Mouse (Mus musculus): ENCODE data around the gene Mkln1. TPM values are rescaled to one million over a fixed set of nuclear protein-coding genes. Genes with fewer than 3 reads are reported as not detected.

The Mkln1 gene
- polyA plus RNA-seq, 1 experiment from 2014 or later = 174 TPM

GRCm38 (mm10) chr6:31519001-31519471 is 120.5 kb downstream of the Mkln1 start:
- Histone ChIP-seq H3K27me3 (replicated peaks; ENCODE audit: control insufficient read depth, insufficient read depth, low read length) (no peaks in the 10 kb centered on the region), H3K4me3 (ENCODE audit: low read length) (no peak overlapping the region), H3K9ac (ENCODE audit: low read depth, low read length) (no peak overlapping the region), H3K4me2 (ENCODE audit: low read depth, low read length) (no peak overlapping the region), H3K36me3 (ENCODE audit: control insufficient read depth, insufficient read depth, low read length) (no peaks in the 10 kb centered on the region), H3K9me3 (ENCODE audit: control insufficient read depth, low read length) (no peaks in the 10 kb centered on the region), H3K4me1 (ENCODE audit: control insufficient read depth, insufficient read depth, low read length) (no peaks in the 10 kb centered on the region), H3K27ac (ENCODE audit: low read length) (no peak overlapping the region)
- peak; percentile 38; the same call in 1 of the 2 replicates for ATAC-seq
- WGBS = 65% methylated on average over 8 of the region's 8 CpGs

DNA sequence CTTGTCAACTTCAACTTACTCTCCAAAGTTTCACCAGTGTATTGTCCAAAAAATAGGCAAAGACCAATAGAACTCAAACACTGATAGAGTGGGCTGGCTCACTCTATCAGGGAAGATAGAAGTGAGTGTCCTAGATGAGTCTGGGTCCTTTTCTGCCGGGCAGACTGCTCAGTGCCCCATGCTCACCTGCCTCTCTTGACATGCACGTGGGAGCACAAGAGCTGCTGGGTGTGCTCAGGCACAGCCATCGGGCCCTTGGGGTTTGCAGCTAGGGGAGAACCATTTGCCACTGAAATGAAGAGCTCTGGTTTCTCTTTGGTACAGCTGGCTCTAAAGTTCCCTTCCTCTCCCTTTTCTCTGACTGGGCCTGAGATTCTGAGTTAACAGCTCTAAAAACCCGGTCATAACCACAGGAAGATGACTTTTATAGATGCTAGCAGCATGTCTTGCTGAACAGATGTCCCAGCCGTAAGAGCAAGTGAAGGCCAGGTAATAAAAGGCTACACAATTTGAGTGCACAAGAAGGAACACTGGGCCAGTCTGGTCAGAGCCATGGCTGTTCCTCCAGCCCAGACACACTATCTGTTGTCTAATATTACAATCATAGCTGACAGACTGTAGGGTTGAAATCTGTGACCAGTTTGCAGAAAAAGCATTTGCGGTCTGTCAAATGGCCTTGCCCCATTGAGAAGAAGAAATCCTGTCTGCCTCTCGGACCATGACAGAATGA is 122.1 kb downstream of the Mkln1 start:
- H3K36me3 ChIP-seq (ENCODE audit: control insufficient read depth, insufficient read depth, low read length) = peaks cover 4% of the 10 kb centered on the region; the same call in 1 of the 2 replicates
- no peak for ATAC-seq
- no peak overlapping the region for H3K9ac ChIP-seq (ENCODE audit: low read depth, low read length)
- H3K4me2 ChIP-seq (ENCODE audit: low read depth, low read length) = no peak overlapping the region
- H3K27ac ChIP-seq (ENCODE audit: low read length) = no peak overlapping the region
- 72% methylated on average over 7 of the region's 7 CpGs for WGBS
- H3K4me1 ChIP-seq (ENCODE audit: control insufficient read depth, insufficient read depth, low read length) = no peaks in the 10 kb centered on the region
- no peaks in the 10 kb centered on the region for H3K27me3 ChIP-seq (replicated peaks; ENCODE audit: control insufficient read depth, insufficient read depth, low read length)
- H3K4me3 ChIP-seq (ENCODE audit: low read length) = no peak overlapping the region
- no peaks in the 10 kb centered on the region for H3K9me3 ChIP-seq (ENCODE audit: control insufficient read depth, low read length)

- no peak overlapping the region for H3K27ac ChIP-seq (ENCODE audit: low read length)
- ATAC-seq = no peak
- H3K4me2 ChIP-seq (ENCODE audit: low read depth, low read length) = no peak overlapping the region
- no peaks in the 10 kb centered on the region for H3K4me1 ChIP-seq (ENCODE audit: control insufficient read depth, insufficient read depth, low read length)
- 87% methylated on average over 8 of the region's 8 CpGs for WGBS
- no peak overlapping the region for H3K4me3 ChIP-seq (ENCODE audit: low read length)
- H3K36me3 ChIP-seq (ENCODE audit: control insufficient read depth, insufficient read depth, low read length) = peaks cover 4% of the 10 kb centered on the region
- H3K27me3 ChIP-seq (replicated peaks; ENCODE audit: control insufficient read depth, insufficient read depth, low read length) = no peaks in the 10 kb centered on the region
- no peak overlapping the region for H3K9ac ChIP-seq (ENCODE audit: low read depth, low read length)
- no peaks in the 10 kb centered on the region for H3K9me3 ChIP-seq (ENCODE audit: control insufficient read depth, low read length)
Observed at GRCm38 (mm10) chr6:31521491-31522355, 123.2 kb downstream of the Mkln1 start.

DNA sequence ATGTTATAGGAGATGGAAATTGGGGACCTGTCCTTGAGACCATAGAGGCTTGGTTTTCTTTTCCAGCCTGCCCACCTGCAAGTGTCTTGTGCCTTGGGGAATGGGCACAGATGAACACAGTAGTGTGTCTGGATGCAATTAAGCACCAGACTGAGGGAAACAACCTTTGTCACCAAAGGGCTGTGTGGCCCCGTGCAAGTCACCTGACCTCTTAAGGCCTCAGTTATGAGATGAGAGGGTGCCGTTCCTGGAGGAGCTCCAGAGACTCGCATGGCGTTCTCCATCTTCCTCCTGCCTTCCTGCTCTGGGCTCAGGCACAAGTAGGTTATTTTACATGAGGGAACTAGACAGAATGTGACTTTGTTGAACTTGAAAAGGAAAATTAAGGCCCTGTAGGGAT is 123.9 kb downstream of the Mkln1 start:
- Histone ChIP-seq H3K4me3 (ENCODE audit: low read length) (no peak overlapping the region), H3K27me3 (replicated peaks; ENCODE audit: control insufficient read depth, insufficient read depth, low read length) (no peaks in the 10 kb centered on the region), H3K9me3 (ENCODE audit: control insufficient read depth, low read length) (no peaks in the 10 kb centered on the region), H3K27ac (ENCODE audit: low read length) (no peak overlapping the region), H3K9ac (ENCODE audit: low read depth, low read length) (no peak overlapping the region), H3K4me1 (ENCODE audit: control insufficient read depth, insufficient read depth, low read length) (0 out of 2 replicates have a peak, but pooled peaks cover 4% of the 10 kb centered on the region), H3K4me2 (ENCODE audit: low read depth, low read length) (no peak overlapping the region), H3K36me3 (ENCODE audit: control insufficient read depth, insufficient read depth, low read length) (peaks cover 4% of the 10 kb centered on the region)
- WGBS = 73% methylated on average over 4 of the region's 4 CpGs
- ATAC-seq = peak; percentile 58

GRCm38 (mm10) chr6:31523039-31523438 is 124.5 kb downstream of the Mkln1 start:
- Histone ChIP-seq H3K4me2 (ENCODE audit: low read depth, low read length) (no peak overlapping the region), H3K27me3 (replicated peaks; ENCODE audit: control insufficient read depth, insufficient read depth, low read length) (no peaks in the 10 kb centered on the region), H3K4me1 (ENCODE audit: control insufficient read depth, insufficient read depth, low read length) (0 out of 2 replicates have a peak, but pooled peaks cover 4% of the 10 kb centered on the region), H3K4me3 (ENCODE audit: low read length) (no peak overlapping the region), H3K9me3 (ENCODE audit: control insufficient read depth, low read length) (no peaks in the 10 kb centered on the region), H3K36me3 (ENCODE audit: control insufficient read depth, insufficient read depth, low read length) (peaks cover 4% of the 10 kb centered on the region), H3K27ac (ENCODE audit: low read length) (no peak overlapping the region), H3K9ac (ENCODE audit: low read depth, low read length) (no peak overlapping the region)
- 66% methylated on average over 5 of the region's 5 CpGs for WGBS
- no peak for ATAC-seq

DNA sequence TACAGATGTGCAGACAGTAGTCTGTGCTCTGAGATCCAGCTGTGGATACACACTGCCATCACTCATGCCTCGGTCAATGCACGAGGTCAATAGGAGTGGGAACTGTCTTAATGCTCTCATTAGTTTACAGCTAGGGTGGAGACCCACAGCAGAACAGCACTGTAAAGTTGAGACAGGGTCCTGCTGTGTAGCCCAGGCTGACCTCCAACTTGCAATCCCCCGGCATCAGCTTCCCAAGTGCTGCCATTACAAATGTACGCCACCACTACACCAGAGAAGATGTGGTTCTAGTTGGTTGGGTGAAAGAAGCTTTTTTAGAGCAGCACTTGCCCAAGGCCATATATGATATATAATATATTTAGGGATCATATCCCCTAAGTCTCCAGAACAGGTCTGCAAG is 125.1 kb downstream of the Mkln1 start:
- 80% methylated on average over 4 of the region's 4 CpGs for WGBS
- no peak overlapping the region for H3K4me3 ChIP-seq (ENCODE audit: low read length)
- no peaks in the 10 kb centered on the region for H3K9me3 ChIP-seq (ENCODE audit: control insufficient read depth, low read length)
- no peaks in the 10 kb centered on the region for H3K27me3 ChIP-seq (replicated peaks; ENCODE audit: control insufficient read depth, insufficient read depth, low read length)
- 0 out of 2 replicates have a peak, but pooled peaks cover 4% of the 10 kb centered on the region for H3K4me1 ChIP-seq (ENCODE audit: control insufficient read depth, insufficient read depth, low read length)
- ATAC-seq = no peak
- no peak overlapping the region for H3K4me2 ChIP-seq (ENCODE audit: low read depth, low read length)
- H3K9ac ChIP-seq (ENCODE audit: low read depth, low read length) = no peak overlapping the region
- no peak overlapping the region for H3K27ac ChIP-seq (ENCODE audit: low read length)
- peaks cover 4% of the 10 kb centered on the region for H3K36me3 ChIP-seq (ENCODE audit: control insufficient read depth, insufficient read depth, low read length)

- no peak overlapping the region for H3K4me3 ChIP-seq (ENCODE audit: low read length)
- no peak for ATAC-seq
- no peaks in the 10 kb centered on the region for H3K27me3 ChIP-seq (replicated peaks; ENCODE audit: control insufficient read depth, insufficient read depth, low read length)
- H3K9ac ChIP-seq (ENCODE audit: low read depth, low read length) = no peak overlapping the region
- WGBS = 88% methylated on average over 13 of the region's 13 CpGs
- H3K36me3 ChIP-seq (ENCODE audit: control insufficient read depth, insufficient read depth, low read length) = peaks cover 4% of the 10 kb centered on the region
- H3K27ac ChIP-seq (ENCODE audit: low read length) = no peak overlapping the region
- H3K9me3 ChIP-seq (ENCODE audit: control insufficient read depth, low read length) = no peaks in the 10 kb centered on the region
- 0 out of 2 replicates have a peak, but pooled peaks cover 4% of the 10 kb centered on the region for H3K4me1 ChIP-seq (ENCODE audit: control insufficient read depth, insufficient read depth, low read length)
- no peak overlapping the region for H3K4me2 ChIP-seq (ENCODE audit: low read depth, low read length)
Observed at GRCm38 (mm10) chr6:31524121-31524520, 125.6 kb downstream of the Mkln1 start.

DNA sequence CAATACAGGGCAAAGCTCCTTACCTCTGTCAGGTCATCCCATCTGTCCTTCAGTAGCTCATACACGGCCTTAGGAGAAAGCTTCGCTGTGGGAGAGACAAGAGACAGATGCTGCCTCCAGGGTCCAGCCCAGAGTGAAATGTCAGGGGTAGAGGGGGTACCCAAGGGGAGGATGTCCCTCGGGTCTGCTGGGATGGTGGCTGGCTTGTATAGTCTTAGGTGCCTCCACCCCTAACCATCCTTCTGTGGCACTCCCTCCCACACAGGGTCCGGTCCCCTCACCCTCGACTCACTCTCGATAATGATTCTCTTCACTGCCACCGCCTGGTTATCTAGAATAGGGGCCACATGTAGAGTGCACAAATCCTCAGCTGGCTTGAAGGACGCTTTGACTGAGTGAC is 126.1 kb downstream of the Mkln1 start:
- no peaks in the 10 kb centered on the region for H3K27me3 ChIP-seq (replicated peaks; ENCODE audit: control insufficient read depth, insufficient read depth, low read length)
- H3K4me2 ChIP-seq (ENCODE audit: low read depth, low read length) = no peak overlapping the region
- H3K4me1 ChIP-seq (ENCODE audit: control insufficient read depth, insufficient read depth, low read length) = 0 out of 2 replicates have a peak, but pooled peaks cover 4% of the 10 kb centered on the region
- H3K27ac ChIP-seq (ENCODE audit: low read length) = no peak overlapping the region
- no peak overlapping the region for H3K4me3 ChIP-seq (ENCODE audit: low read length)
- no peaks in the 10 kb centered on the region for H3K9me3 ChIP-seq (ENCODE audit: control insufficient read depth, low read length)
- no peak overlapping the region for H3K9ac ChIP-seq (ENCODE audit: low read depth, low read length)
- peaks cover 4% of the 10 kb centered on the region for H3K36me3 ChIP-seq (ENCODE audit: control insufficient read depth, insufficient read depth, low read length)
- ATAC-seq = no peak
- 82% methylated on average over 8 of the region's 8 CpGs for WGBS

DNA sequence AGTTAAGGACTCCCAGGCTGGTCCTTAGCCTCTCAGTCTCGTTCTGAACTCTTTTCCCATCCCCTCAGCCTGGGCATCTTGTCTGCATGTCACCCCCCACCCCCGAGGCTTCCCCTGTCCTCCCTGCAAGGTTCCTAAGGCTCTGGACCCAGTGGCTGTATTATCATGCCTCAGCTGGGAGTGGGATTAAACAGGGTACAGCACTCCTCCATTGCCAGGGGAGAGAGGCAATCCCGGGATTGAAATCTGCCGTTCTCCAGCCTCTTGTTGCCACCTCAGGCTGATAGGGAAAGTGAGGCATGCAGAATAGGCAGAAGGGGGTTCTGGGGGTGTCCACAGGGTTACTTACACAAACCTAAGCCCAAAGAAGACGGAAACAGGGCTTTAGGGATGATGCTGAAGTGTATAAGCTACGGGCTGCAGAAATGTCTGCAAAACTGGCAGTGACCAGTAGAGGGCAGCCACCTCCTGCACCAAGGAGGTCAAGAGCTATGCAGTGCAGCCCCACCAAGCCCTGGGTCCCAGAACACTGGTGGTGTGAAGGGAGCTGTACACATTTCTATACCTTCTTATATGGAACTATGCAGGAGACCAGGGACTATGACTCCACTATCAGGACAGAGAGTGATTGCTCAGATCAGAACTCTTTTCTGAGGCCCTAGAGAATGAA is 126.8 kb downstream of the Mkln1 start:
- Histone ChIP-seq H3K27ac (ENCODE audit: low read length) (no peak overlapping the region), H3K4me3 (ENCODE audit: low read length) (no peak overlapping the region), H3K27me3 (replicated peaks; ENCODE audit: control insufficient read depth, insufficient read depth, low read length) (no peaks in the 10 kb centered on the region), H3K36me3 (ENCODE audit: control insufficient read depth, insufficient read depth, low read length) (peaks cover 4% of the 10 kb centered on the region), H3K9me3 (ENCODE audit: control insufficient read depth, low read length) (no peaks in the 10 kb centered on the region), H3K4me2 (ENCODE audit: low read depth, low read length) (no peak overlapping the region), H3K4me1 (ENCODE audit: control insufficient read depth, insufficient read depth, low read length) (0 out of 2 replicates have a peak, but pooled peaks cover 4% of the 10 kb centered on the region), H3K9ac (ENCODE audit: low read depth, low read length) (no peak overlapping the region)
- ATAC-seq = peak; percentile 29
- 71% methylated on average over 6 of the region's 6 CpGs for WGBS

All from intestine, embryonic 16.5 days (tissue).